ENCODE assay signal across 27 mouse cellular contexts in the genomic region with DNA sequence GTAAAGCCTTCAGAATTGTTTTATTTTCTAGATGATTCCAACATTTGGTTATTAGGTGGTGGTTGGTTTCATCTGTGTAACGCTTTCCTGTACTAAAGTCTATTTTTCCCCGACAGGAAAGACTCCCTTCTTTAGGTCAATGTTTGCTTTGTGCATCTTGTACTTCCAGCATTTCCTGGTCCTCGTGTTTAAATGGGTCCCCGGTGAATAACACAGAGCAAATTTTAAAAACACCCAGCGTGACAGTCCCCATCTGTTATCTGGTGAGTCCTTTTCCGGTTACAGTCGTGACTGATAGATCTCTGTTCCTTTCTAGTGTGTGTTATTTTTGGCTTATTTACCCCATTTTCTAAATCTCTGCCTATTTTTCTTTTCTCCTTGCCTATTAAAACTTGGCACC. TPM values are rescaled to one million over a fixed set of nuclear protein-coding genes. Genes with fewer than 3 reads are reported as not detected.
DNase-seq lines count a peak whose midpoint lies in the region; ATAC-seq and TF ChIP-seq lines count a peak whose summit lies in the region.
"Had no signal": no experiment of that assay in that cellular context is flagged by ENCODE, and none has a peak within 500 bp of the region (broad histone marks: within the 10 kb centered on the region; RNA-seq: fewer than 3 reads in every experiment).

No protein-coding gene starts in this region.

- TF ChIP-seq POLR2A in kidney, adult 2 months (IDR thresholded peaks at IDR 0.05; ENCODE audit: low read depth, low read length), result no peak

- DNase-seq in heart, adult 18-20 months, result peak; percentile 4 to 12
- DNase-seq in heart, postnatal 36 days, result no peak
- peak; percentile 39 for DNase-seq in kidney, adult 2 months
- DNase-seq in kidney, adult 18-20 months, result no peak
- peak; percentile 10 for DNase-seq in heart, postnatal 10 days
- DNase-seq in mesoderm, embryonic 11.5 days (ENCODE audit: low read depth, low spot score), result peak; percentile 16
- DNase-seq: adrenal gland, postnatal 25 days; cerebellum, adult 11-12 months; cerebellum, postnatal 25 days; right cerebral cortex, postnatal 14 days; thymus, postnatal 36 days had no signal

- no peak for ATAC-seq in granulocyte monocyte progenitor cell, adult 5-6 weeks (replicated peaks; ENCODE audit: poor library complexity, severe bottlenecking)
- ATAC-seq: forebrain, embryonic 13.5 days; intestine, embryonic 15.5 days; lung, postnatal 0 days; midbrain, embryonic 15.5 days had no signal

- H3K4me1 ChIP-seq in kidney, adult 2 months (ENCODE audit: control insufficient read depth, insufficient read depth, low read length), result no peaks in the 10 kb centered on the region
- H3K4me1 ChIP-seq: megakaryocyte, embryonic 14.5 days had no signal

- no peaks in the 10 kb centered on the region for H3K27me3 ChIP-seq in kidney, adult 2 months (replicated peaks; ENCODE audit: control insufficient read depth, insufficient read depth, low read length)
- H3K27me3 ChIP-seq: forebrain, embryonic 13.5 days; heart, embryonic 13.5 days; intestine, embryonic 15.5 days; midbrain, embryonic 15.5 days; neural tube, embryonic 15.5 days had no signal

- no peaks in the 10 kb centered on the region for H3K36me3 ChIP-seq in kidney, adult 2 months (ENCODE audit: control insufficient read depth, insufficient read depth, low read length)
- H3K36me3 ChIP-seq: heart, embryonic 13.5 days; intestine, embryonic 15.5 days; limb, embryonic 13.5 days; midbrain, embryonic 15.5 days; neural tube, embryonic 15.5 days had no signal

- H3K4me3 ChIP-seq in kidney, adult 2 months (ENCODE audit: insufficient read depth, low read depth, low read length), result no peak overlapping the region
- H3K4me3 ChIP-seq: forebrain, embryonic 13.5 days; heart, embryonic 13.5 days; intestine, embryonic 15.5 days; limb, embryonic 13.5 days; megakaryocyte, embryonic 14.5 days; midbrain, embryonic 15.5 days; neural tube, embryonic 15.5 days had no signal

- no peak overlapping the region for H3K27ac ChIP-seq in kidney, adult 2 months (ENCODE audit: insufficient read depth, low read depth, low read length)
- H3K27ac ChIP-seq: forebrain, embryonic 13.5 days; heart, embryonic 13.5 days; hindbrain, embryonic 14.5 days; intestine, embryonic 15.5 days; limb, embryonic 13.5 days; liver, embryonic 14.5 days; midbrain, embryonic 15.5 days; neural tube, embryonic 15.5 days had no signal

- TF ChIP-seq CTCF in kidney, adult 2 months (conservative IDR thresholded peaks at IDR 0.05; ENCODE audit: insufficient read depth, insufficient read length, low read depth, low read length), result no peak

- intact Hi-C loops in heart, postnatal 36 days (cut with DNase I), result no loop called here
- intact Hi-C loops in heart, postnatal 10 days (cut with DNase I), result no loop called here

- WGBS in kidney, adult 2 months, result 34% methylated on average over 7 of the region's 7 CpGs

RNA-seq across cellular contexts. Expression of gene Ccdc185, which starts 16.3 kb away (rescaled TPM):
- total RNA-seq in heart, adult 18-20 months (2021), result not detected
- total RNA-seq in heart, postnatal 36 days (2021), result not detected
- polyA plus RNA-seq in kidney, adult 2 months (2012; rRNA removed), result 0.09 and 0.15 TPM in 2 replicates
- not detected for total RNA-seq in heart, postnatal 10 days (2021)
- not detected in 2 replicates for total RNA-seq in granulocyte monocyte progenitor cell, adult 5-6 weeks (2014; fragmentation: Nextera tagmentation)
- total RNA-seq in granulocyte monocyte progenitor cell, adult 5-6 weeks (2017), result not detected in 2 replicates
- total RNA-seq: adrenal gland, postnatal 25 days; gastrocnemius, adult 8-10 months; left cerebral cortex, postnatal 10 days had no signal
- polyA plus RNA-seq: forebrain, embryonic 13.5 days; frontal cortex, adult 2 months; heart, embryonic 13.5 days; hindbrain, embryonic 14.5 days; intestine, embryonic 15.5 days; limb, embryonic 13.5 days; liver, embryonic 14.5 days; lung, postnatal 0 days; midbrain, embryonic 15.5 days; neural tube, embryonic 15.5 days; spleen, adult 2 months; stomach, embryonic 14.5 days had no signal

RNA-seq across cellular contexts. Expression of gene Susd4, which starts 31.0 kb away (rescaled TPM):
- under 1 TPM; 0.37 to 0.57 TPM for total RNA-seq in heart, adult 18-20 months (2021)
- total RNA-seq in heart, postnatal 36 days (2021), result under 1 TPM; 0.39 to 0.41 TPM
- 6.7 and 7.5 TPM in 2 replicates for polyA plus RNA-seq in kidney, adult 2 months (2012; rRNA removed)
- under 1 TPM; 0.93 to 0.97 TPM for total RNA-seq in heart, postnatal 10 days (2021)
- not detected in 2 replicates for total RNA-seq in granulocyte monocyte progenitor cell, adult 5-6 weeks (2014; fragmentation: Nextera tagmentation)
- total RNA-seq in granulocyte monocyte progenitor cell, adult 5-6 weeks (2017), result not detected in 2 replicates

Comparison
In these comparisons a context has a peak if more than half of its experiments do, and no peak if none do; other contexts are left out.
1. DNase-seq: peak in heart, adult 18-20 months (2 of 2), kidney, adult 2 months (single experiment), heart, postnatal 10 days (2 of 2) and mesoderm, embryonic 11.5 days (single experiment); none in heart, postnatal 36 days (0 of 2) and kidney, adult 18-20 months (single experiment).